In the genomic region with DNA sequence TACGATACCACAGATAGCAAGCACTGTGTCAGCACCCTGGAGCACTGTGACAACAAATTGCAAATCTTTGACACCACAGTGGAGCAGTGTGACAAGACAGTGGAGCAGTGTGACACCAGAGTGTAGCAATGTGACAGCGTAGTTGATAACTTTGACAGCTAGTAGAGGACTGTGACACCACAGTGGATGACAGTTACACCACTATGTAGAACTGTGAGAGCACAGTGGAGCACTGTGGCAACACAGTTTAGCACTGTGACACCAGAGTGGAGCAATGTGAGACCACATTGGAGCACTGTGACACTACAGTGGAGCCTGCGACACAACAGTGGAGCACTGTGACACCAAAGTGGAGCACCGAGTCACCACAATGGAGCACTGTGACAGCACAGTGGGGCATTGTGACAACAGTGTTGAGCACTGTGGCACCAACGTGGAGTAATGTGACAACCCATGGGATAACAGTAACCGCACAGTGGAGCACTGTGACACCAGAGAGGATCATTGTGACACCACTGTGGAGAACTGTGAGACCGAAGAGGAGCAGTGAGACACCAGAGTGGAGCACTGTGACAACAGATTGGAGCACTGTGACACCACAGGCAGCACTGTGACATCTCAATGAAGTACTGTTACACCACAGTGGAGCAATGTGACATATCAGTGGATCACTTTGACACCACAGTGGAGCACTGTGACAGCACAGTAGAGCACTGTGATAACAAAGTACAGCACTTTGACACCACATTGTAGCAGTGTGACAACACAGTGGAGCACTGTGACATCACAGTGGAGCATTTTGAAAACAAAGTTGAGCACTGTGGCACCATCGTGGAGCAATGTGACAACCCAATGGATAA, we compare ENCODE assay signal across 8 mouse cellular contexts.
A peak's percentile ranks its signal among the peaks of the same experiment; 100 is the strongest.
DNase-seq lines count a peak whose midpoint lies in the region; ATAC-seq and TF ChIP-seq lines count a peak whose summit lies in the region.

No protein-coding gene starts in this region.

- H3K9me3 ChIP-seq in kidney, embryonic 14.5 days (ENCODE audit: control insufficient read depth, low read length): peaks cover 72% of the 10 kb centered on the region
- peaks cover 99% of the 10 kb centered on the region for H3K9me3 ChIP-seq in embryonic facial prominence, embryonic 10.5 days
- peaks cover 17% of the 10 kb centered on the region for H3K9me3 ChIP-seq in liver, embryonic 14.5 days (ENCODE audit: control insufficient read depth, low read length)

- no peaks in the 10 kb centered on the region for H3K27me3 ChIP-seq in kidney, embryonic 14.5 days (ENCODE audit: control insufficient read depth, insufficient read depth, low read length)
- no peaks in the 10 kb centered on the region for H3K27me3 ChIP-seq in kidney, adult 2 months (replicated peaks; ENCODE audit: control insufficient read depth, insufficient read depth, low read length)
- no peaks in the 10 kb centered on the region for H3K27me3 ChIP-seq in embryonic facial prominence, embryonic 10.5 days (replicated peaks; ENCODE audit: low read depth, poor library complexity, severe bottlenecking)
- no peaks in the 10 kb centered on the region for H3K27me3 ChIP-seq in liver, embryonic 14.5 days (ENCODE audit: control insufficient read depth, insufficient read depth, low read length)

- TF ChIP-seq EP300 in liver, embryonic 14.5 days (IDR thresholded peaks at IDR 0.05; ENCODE audit: low read depth): no peak

- no peak overlapping the region for H3K9ac ChIP-seq in kidney, embryonic 14.5 days (ENCODE audit: low read depth, low read length)
- H3K9ac ChIP-seq in liver, embryonic 14.5 days (replicated peaks): no peak overlapping the region

- no peak for TF ChIP-seq POLR2A in kidney, adult 2 months (IDR thresholded peaks at IDR 0.05; ENCODE audit: low read depth, low read length)

- no peak for DNase-seq in kidney, adult 2 months
- DNase-seq in embryonic facial prominence, embryonic 10.5 days (ENCODE audit: low spot score): peak; percentile 11
- DNase-seq in heart, postnatal 4 days: peak; percentile 21
- no peak for DNase-seq in liver, embryonic 14.5 days (ENCODE audit: low read depth in 3 of 3, low spot score in 3 of 3)
- peak; percentile 1 for DNase-seq in spleen, adult 12 weeks (ENCODE audit: low spot score)
- DNase-seq in layer of hippocampus, adult 18-20 months (ENCODE audit: low spot score in 2 of 2): no peak

- 57% methylated on average over 8 of the region's 8 CpGs for WGBS in kidney, embryonic 14.5 days
- WGBS in kidney, adult 2 months: 55% methylated on average over 8 of the region's 8 CpGs
- 53% methylated on average over 8 of the region's 8 CpGs for WGBS in embryonic facial prominence, embryonic 10.5 days
- 39% methylated on average over 8 of the region's 8 CpGs for WGBS in liver, embryonic 14.5 days (ENCODE audit: insufficient replicate concordance)

- H3K4me3 ChIP-seq in kidney, embryonic 14.5 days (ENCODE audit: low read length): no peak overlapping the region
- H3K4me3 ChIP-seq in kidney, adult 2 months (ENCODE audit: insufficient read depth, low read depth, low read length): no peak overlapping the region
- no peak overlapping the region for H3K4me3 ChIP-seq in embryonic facial prominence, embryonic 10.5 days
- no peak overlapping the region for H3K4me3 ChIP-seq in liver, embryonic 14.5 days (ENCODE audit: insufficient read depth in 1 of 2, low read depth in 2 of 2, low read length in 2 of 2)

- ATAC-seq in kidney, embryonic 14.5 days (ENCODE audit: low FRiP score, low TSS enrichment): peak; percentile 54
- peak; percentile 22 for ATAC-seq in liver, embryonic 14.5 days (ENCODE audit: insufficient read depth)
- no peak for ATAC-seq in inflammation-experienced regulatory T-cells, adult 6 months

- H3K4me2 ChIP-seq in kidney, embryonic 14.5 days (replicated peaks; ENCODE audit: low read depth, low read length): no peak overlapping the region
- no peak overlapping the region for H3K4me2 ChIP-seq in liver, embryonic 14.5 days (ENCODE audit: low read depth)

- TF ChIP-seq CTCF in kidney, adult 2 months (conservative IDR thresholded peaks at IDR 0.05; ENCODE audit: insufficient read depth, insufficient read length, low read depth, low read length): no peak
- TF ChIP-seq CTCF in liver, embryonic 14.5 days (IDR thresholded peaks at IDR 0.05; ENCODE audit: low read depth): no peak

- no peak overlapping the region for H3K27ac ChIP-seq in kidney, embryonic 14.5 days (ENCODE audit: low read depth, low read length)
- H3K27ac ChIP-seq in kidney, adult 2 months (ENCODE audit: insufficient read depth, low read depth, low read length): no peak overlapping the region
- no peak overlapping the region for H3K27ac ChIP-seq in embryonic facial prominence, embryonic 10.5 days (replicated peaks)
- no peak overlapping the region for H3K27ac ChIP-seq in liver, embryonic 14.5 days

- H3K36me3 ChIP-seq in kidney, embryonic 14.5 days (ENCODE audit: control insufficient read depth, insufficient read depth, low read length): no peaks in the 10 kb centered on the region
- H3K36me3 ChIP-seq in kidney, adult 2 months (ENCODE audit: control insufficient read depth, insufficient read depth, low read length): no peaks in the 10 kb centered on the region
- no peaks in the 10 kb centered on the region for H3K36me3 ChIP-seq in embryonic facial prominence, embryonic 10.5 days (replicated peaks)
- no peaks in the 10 kb centered on the region for H3K36me3 ChIP-seq in liver, embryonic 14.5 days (replicated peaks; ENCODE audit: control insufficient read depth, insufficient read depth, low read depth)

- no peaks in the 10 kb centered on the region for H3K4me1 ChIP-seq in kidney, embryonic 14.5 days (ENCODE audit: control insufficient read depth, insufficient read depth, low read length)
- H3K4me1 ChIP-seq in kidney, adult 2 months (ENCODE audit: control insufficient read depth, insufficient read depth, low read length): no peaks in the 10 kb centered on the region
- no peaks in the 10 kb centered on the region for H3K4me1 ChIP-seq in embryonic facial prominence, embryonic 10.5 days
- H3K4me1 ChIP-seq in liver, embryonic 14.5 days (replicated peaks; ENCODE audit: control insufficient read depth in 2 of 2, insufficient read depth in 2 of 2, low read length in 1 of 2): no peaks in the 10 kb centered on the region

Comparison
In these comparisons a context has a peak if more than half of its experiments do, and no peak if none do; other contexts are left out.
1. DNase-seq: peak in embryonic facial prominence, embryonic 10.5 days (single experiment), heart, postnatal 4 days (single experiment) and spleen, adult 12 weeks (single experiment); none in kidney, adult 2 months (single experiment), liver, embryonic 14.5 days (0 of 3) and layer of hippocampus, adult 18-20 months (0 of 2).